Mouse (Mus musculus) thymus, postnatal 36 days (tissue): ENCODE measurements around the gene Mak.

Experiments
- DNase-seq, 2 experiments: peaks; one replicate each; pipeline ENCODE4 v3.0.0; 2022; ENCODE audit warnings: mixed read lengths in 2 of 2

Mak gene

GRCm38 (mm10) chr13:41079421-41079780 is at the start of gene Mak:
Mak (minus strand) TSS chr13:41079706.
- DNase-seq: peak; percentile 50 to 60

GRCm38 (mm10) chr13:41129061-41129460 is 49.6 kb upstream of the Mak start:
- DNase-seq: no peak

- DNase-seq: no peak
These were observed 48.8 kb upstream of the Mak start for GRCm38 (mm10) chr13:41128326-41128725.

GRCm38 (mm10) chr13:41123666-41124225 is 44.2 kb upstream of the Mak start:
- DNase-seq: no peak

GRCm38 (mm10) chr13:41119152-41119945 is 39.8 kb upstream of the Mak start:
- DNase-seq: no peak

- no peak for DNase-seq
These were observed 34.4 kb upstream of the Mak start, which contains the start of gene Sycp2l for GRCm38 (mm10) chr13:41113940-41114339. Sycp2l (plus strand) TSS chr13:41114307.

GRCm38 (mm10) chr13:41110935-41111334 is 31.4 kb upstream of the Mak start, which contains the start of gene Gcm2:
Gcm2 (minus strand) TSS chr13:41111035.
- DNase-seq: no peak

- no peak for DNase-seq
These were observed 26.0 kb upstream of the Mak start for GRCm38 (mm10) chr13:41105541-41105940.

GRCm38 (mm10) chr13:41103841-41104525 is 24.5 kb upstream of the Mak start:
- no peak for DNase-seq

- DNase-seq: no peak
These were observed 20.5 kb upstream of the Mak start for GRCm38 (mm10) chr13:41100031-41100430.

- DNase-seq: no peak
These were observed 18.8 kb upstream of the Mak start for GRCm38 (mm10) chr13:41098325-41098724.

- peak; percentile 41 to 55 for DNase-seq
These were observed 18.0 kb upstream of the Mak start for GRCm38 (mm10) chr13:41097324-41098058.

- DNase-seq: no peak
These were observed 14.7 kb upstream of the Mak start for GRCm38 (mm10) chr13:41094160-41094559.

GRCm38 (mm10) chr13:41091271-41091670 is 11.8 kb upstream of the Mak start:
- no peak for DNase-seq

- no peak for DNase-seq
These were observed 9.2 kb upstream of the Mak start for GRCm38 (mm10) chr13:41088746-41089145.

- no peak for DNase-seq
These were observed 5.6 kb upstream of the Mak start for GRCm38 (mm10) chr13:41085140-41085539.

GRCm38 (mm10) chr13:41084521-41084920 is 5.0 kb upstream of the Mak start:
- DNase-seq: no peak

GRCm38 (mm10) chr13:41080700-41081099 is 1.2 kb upstream of the Mak start:
- DNase-seq: no peak

- DNase-seq: no peak
These were observed 353 bp upstream of the Mak start for GRCm38 (mm10) chr13:41079859-41080258.

GRCm38 (mm10) chr13:41078690-41079420 is 651 bp downstream of the Mak start:
- DNase-seq: peak in 1 of 2 experiments; percentile 7

- no peak for DNase-seq
These were observed 1.6 kb downstream of the Mak start for GRCm38 (mm10) chr13:41077921-41078320.

GRCm38 (mm10) chr13:41073819-41074218 is 5.7 kb downstream of the Mak start:
- no peak for DNase-seq
